Mouse (Mus musculus): Measurements from ENCODE around the gene Itpr1. TPM values are rescaled to one million over a fixed set of nuclear protein-coding genes. Genes with fewer than 3 reads are reported as not detected.

The Itpr1 gene
- polyA plus RNA-seq, 2 experiments, result 10.7 to 17.1 TPM

GRCm38 (mm10) chr6:108258631-108259030 lies 45.7 kb downstream of the Itpr1 start:
- ATAC-seq (ENCODE audit: low FRiP score, low read depth) (no peak), DNase-seq (ENCODE audit: low spot score) (no peak)
- TF ChIP-seq POLR2A (IDR thresholded peaks at IDR 0.05; ENCODE audit: borderline replicate concordance, extremely low read depth, insufficient read depth, insufficient read length), result no peak
- Histone ChIP-seq H3K36me3 (ENCODE audit: control insufficient read depth, insufficient read depth, low read length) (no peaks in the 10 kb centered on the region), H3K4me2 (replicated peaks; ENCODE audit: low read depth, low read length, severe bottlenecking) (no peak overlapping the region), H3K4me3 (replicated peaks; ENCODE audit: low read length) (no peak overlapping the region), H3K27ac (replicated peaks; ENCODE audit: low read depth, low read length) (no peak overlapping the region), H3K9me3 (ENCODE audit: control insufficient read depth, low read length) (no peaks in the 10 kb centered on the region), H3K27me3 (ENCODE audit: control insufficient read depth, insufficient read depth, low read length) (no peaks in the 10 kb centered on the region), H3K9ac (ENCODE audit: low read depth, low read length, severe bottlenecking) (no peak overlapping the region), H3K4me1 (ENCODE audit: control insufficient read depth, insufficient read depth, low read length) (peaks cover 3% of the 10 kb centered on the region; the same call in 1 of the 2 replicates)
- WGBS, result 57% methylated on average over 2 of the region's 2 CpGs

- DNase-seq (ENCODE audit: low spot score) (no peak), ATAC-seq (ENCODE audit: low FRiP score, low read depth) (no peak)
- Histone ChIP-seq H3K36me3 (ENCODE audit: control insufficient read depth, insufficient read depth, low read length) (no peaks in the 10 kb centered on the region), H3K27me3 (ENCODE audit: control insufficient read depth, insufficient read depth, low read length) (no peaks in the 10 kb centered on the region), H3K4me2 (replicated peaks; ENCODE audit: low read depth, low read length, severe bottlenecking) (no peak overlapping the region), H3K27ac (replicated peaks; ENCODE audit: low read depth, low read length) (no peak overlapping the region), H3K9me3 (ENCODE audit: control insufficient read depth, low read length) (no peaks in the 10 kb centered on the region), H3K9ac (ENCODE audit: low read depth, low read length, severe bottlenecking) (no peak overlapping the region), H3K4me1 (ENCODE audit: control insufficient read depth, insufficient read depth, low read length) (peaks cover 2% of the 10 kb centered on the region; the same call in 1 of the 2 replicates), H3K4me3 (replicated peaks; ENCODE audit: low read length) (no peak overlapping the region)
- no peak for TF ChIP-seq POLR2A (IDR thresholded peaks at IDR 0.05; ENCODE audit: borderline replicate concordance, extremely low read depth, insufficient read depth, insufficient read length)
- WGBS, result 34% methylated on average over 2 of the region's 2 CpGs
These were observed 46.8 kb downstream of the Itpr1 start for GRCm38 (mm10) chr6:108259671-108260070.

- Histone ChIP-seq H3K27ac (replicated peaks; ENCODE audit: low read depth, low read length) (no peak overlapping the region), H3K4me3 (replicated peaks; ENCODE audit: low read length) (no peak overlapping the region), H3K9me3 (ENCODE audit: control insufficient read depth, low read length) (no peaks in the 10 kb centered on the region), H3K4me1 (ENCODE audit: control insufficient read depth, insufficient read depth, low read length) (no peaks in the 10 kb centered on the region), H3K27me3 (ENCODE audit: control insufficient read depth, insufficient read depth, low read length) (no peaks in the 10 kb centered on the region), H3K9ac (ENCODE audit: low read depth, low read length, severe bottlenecking) (no peak overlapping the region), H3K4me2 (replicated peaks; ENCODE audit: low read depth, low read length, severe bottlenecking) (no peak overlapping the region), H3K36me3 (ENCODE audit: control insufficient read depth, insufficient read depth, low read length) (no peaks in the 10 kb centered on the region)
- no peak for TF ChIP-seq POLR2A (IDR thresholded peaks at IDR 0.05; ENCODE audit: borderline replicate concordance, extremely low read depth, insufficient read depth, insufficient read length)
- WGBS, result 87% methylated on average over 3 of the region's 3 CpGs
- ATAC-seq (ENCODE audit: low FRiP score, low read depth) (no peak), DNase-seq (ENCODE audit: low spot score) (no peak)
These were observed 48.6 kb downstream of the Itpr1 start for GRCm38 (mm10) chr6:108261506-108261905.

GRCm38 (mm10) chr6:108264164-108264563 lies 51.3 kb downstream of the Itpr1 start:
- Histone ChIP-seq H3K27ac (replicated peaks; ENCODE audit: low read depth, low read length) (no peak overlapping the region), H3K9me3 (ENCODE audit: control insufficient read depth, low read length) (no peaks in the 10 kb centered on the region), H3K9ac (ENCODE audit: low read depth, low read length, severe bottlenecking) (no peak overlapping the region), H3K4me2 (replicated peaks; ENCODE audit: low read depth, low read length, severe bottlenecking) (no peak overlapping the region), H3K4me3 (replicated peaks; ENCODE audit: low read length) (no peak overlapping the region), H3K4me1 (ENCODE audit: control insufficient read depth, insufficient read depth, low read length) (no peaks in the 10 kb centered on the region), H3K27me3 (ENCODE audit: control insufficient read depth, insufficient read depth, low read length) (no peaks in the 10 kb centered on the region), H3K36me3 (ENCODE audit: control insufficient read depth, insufficient read depth, low read length) (no peaks in the 10 kb centered on the region)
- DNase-seq (ENCODE audit: low spot score) (no peak), ATAC-seq (ENCODE audit: low FRiP score, low read depth) (no peak)
- WGBS, result 63% methylated on average over 3 of the region's 3 CpGs
- TF ChIP-seq POLR2A (IDR thresholded peaks at IDR 0.05; ENCODE audit: borderline replicate concordance, extremely low read depth, insufficient read depth, insufficient read length), result no peak

GRCm38 (mm10) chr6:108273451-108273850 lies 60.6 kb downstream of the Itpr1 start:
- Histone ChIP-seq H3K4me1 (ENCODE audit: control insufficient read depth, insufficient read depth, low read length) (peaks cover 3% of the 10 kb centered on the region; the same call in 1 of the 2 replicates), H3K4me2 (replicated peaks; ENCODE audit: low read depth, low read length, severe bottlenecking) (no peak overlapping the region), H3K27me3 (ENCODE audit: control insufficient read depth, insufficient read depth, low read length) (no peaks in the 10 kb centered on the region), H3K27ac (replicated peaks; ENCODE audit: low read depth, low read length) (no peak overlapping the region), H3K4me3 (replicated peaks; ENCODE audit: low read length) (no peak overlapping the region), H3K36me3 (ENCODE audit: control insufficient read depth, insufficient read depth, low read length) (no peaks in the 10 kb centered on the region), H3K9me3 (ENCODE audit: control insufficient read depth, low read length) (no peaks in the 10 kb centered on the region), H3K9ac (ENCODE audit: low read depth, low read length, severe bottlenecking) (no peak overlapping the region)
- ATAC-seq (ENCODE audit: low FRiP score, low read depth) (no peak), DNase-seq (ENCODE audit: low spot score) (no peak)
- WGBS, result 77% methylated on average over 7 of the region's 7 CpGs
- no peak for TF ChIP-seq POLR2A (IDR thresholded peaks at IDR 0.05; ENCODE audit: borderline replicate concordance, extremely low read depth, insufficient read depth, insufficient read length)
